Mouse (Mus musculus) naive thymus-derived CD4-positive, alpha-beta T cell, adult 2 months (primary cell): ENCODE results near the gene Olfr155.

Experiments
- DNase-seq: peaks from one replicate; pipeline ENCODE4 v3.0.0-alpha.2; 2011; ENCODE audit warnings: low read depth

Olfr155 gene

DNA sequence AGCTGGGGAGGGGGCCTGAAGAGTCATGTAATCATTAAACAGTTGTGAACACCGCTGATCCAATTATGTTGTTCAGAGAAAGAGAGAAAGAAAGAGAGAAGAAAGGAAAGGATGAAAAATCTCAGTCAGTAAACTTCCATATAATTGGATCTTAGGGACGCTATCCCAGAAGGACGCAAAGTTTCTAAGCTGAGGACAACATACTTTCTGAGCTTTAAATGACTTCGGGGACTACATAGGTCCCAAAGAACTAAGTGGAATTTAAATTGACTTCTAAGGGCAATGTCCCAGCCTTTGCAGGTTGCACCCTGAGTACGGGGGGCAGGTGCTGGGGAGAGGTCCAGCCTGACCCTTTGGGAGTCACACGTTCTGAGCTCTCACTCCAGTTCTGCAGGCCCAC is at the start of gene Olfr155:
Olfr155 (plus strand) TSS at position 301 of the 400 bp plus-strand sequence.
- DNase-seq = no peak

- DNase-seq = peak; percentile 24
These were observed 28.3 kb upstream of the Olfr155 start for GRCm38 (mm10) chr4:43822896-43823550.

DNA sequence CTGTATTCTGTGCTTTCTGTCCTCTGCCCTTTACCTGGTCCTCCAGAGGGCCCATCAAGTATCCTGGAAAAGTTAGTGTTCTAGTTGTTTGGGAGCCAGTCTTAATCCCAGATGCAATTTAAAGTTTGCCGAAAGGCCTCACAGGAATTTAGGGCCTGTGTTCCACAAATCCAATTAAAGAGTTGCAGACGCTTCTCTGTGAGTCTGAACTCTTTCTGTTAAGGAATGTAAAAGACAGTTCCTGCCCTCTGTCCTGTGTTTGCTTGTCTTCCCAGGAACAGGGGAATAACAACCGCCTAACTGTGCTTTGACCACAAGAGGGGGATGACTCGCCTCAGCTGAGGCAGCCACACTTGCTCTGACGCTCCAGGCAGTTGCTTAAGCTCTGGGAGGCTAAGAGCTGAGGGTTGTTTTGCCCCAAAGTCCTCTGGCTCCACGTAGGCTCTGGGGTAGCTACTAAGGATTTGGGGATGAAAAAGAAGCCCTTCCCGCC is 27.5 kb upstream of the Olfr155 start, which contains the start of gene Olfr156:
Olfr156 (minus strand) TSS at position 51 of the 493 bp plus-strand sequence.
- no peak for DNase-seq

DNA sequence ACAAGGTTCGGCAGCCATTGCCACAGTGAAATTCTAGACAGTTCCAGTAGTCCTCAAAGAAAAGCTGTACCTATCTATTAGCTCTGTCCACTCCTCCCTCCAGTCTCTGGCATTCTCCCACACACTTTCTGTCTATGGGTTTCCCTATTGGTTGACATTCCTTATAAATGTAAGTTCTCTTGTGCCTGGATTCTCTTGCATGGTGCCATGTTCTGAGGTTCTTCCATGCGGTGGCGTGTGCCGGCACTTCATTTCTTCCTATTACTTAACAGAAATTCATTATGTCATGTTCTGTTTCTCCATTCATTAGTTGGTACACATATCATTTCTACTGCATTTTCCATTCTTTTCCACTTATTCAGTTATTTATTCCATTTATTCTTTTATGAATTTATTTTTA is 22.6 kb upstream of the Olfr155 start:
- no peak for DNase-seq

- DNase-seq = no peak
These were observed 19.3 kb upstream of the Olfr155 start for GRCm38 (mm10) chr4:43832031-43832430.

GRCm38 (mm10) chr4:43833752-43834151 is 17.6 kb upstream of the Olfr155 start:
- no peak for DNase-seq

- peak; percentile 7 for DNase-seq
These were observed 16.6 kb upstream of the Olfr155 start for GRCm38 (mm10) chr4:43834749-43835148.

- DNase-seq = no peak
These were observed 13.0 kb upstream of the Olfr155 start for GRCm38 (mm10) chr4:43838326-43838725.

DNA sequence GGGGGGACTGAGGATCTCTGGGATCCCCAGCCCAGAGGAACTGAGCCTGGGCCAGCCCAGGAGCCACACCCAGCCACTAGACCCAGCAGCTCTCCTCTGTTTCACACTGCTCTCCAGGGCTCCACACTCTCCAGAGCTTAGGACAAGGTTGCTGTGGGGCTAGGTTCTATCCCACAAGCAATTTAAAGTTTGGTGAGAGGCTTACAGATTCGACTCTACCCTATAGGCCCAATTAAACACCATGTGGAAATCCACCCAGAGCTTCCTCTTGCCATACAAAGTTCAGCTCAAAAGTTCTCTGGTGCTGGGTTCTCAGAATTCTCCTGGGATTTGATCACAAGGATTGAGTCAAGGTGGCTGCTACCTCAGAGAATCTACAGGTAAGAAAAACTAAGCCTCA is 11.3 kb upstream of the Olfr155 start, which contains the start of gene Olfr157:
Olfr157 (minus strand) TSS at position 101 of the 400 bp plus-strand sequence.
- no peak for DNase-seq

- DNase-seq = no peak
These were observed 2.7 kb downstream of the Olfr155 start for GRCm38 (mm10) chr4:43854101-43854500.

GRCm38 (mm10) chr4:43859886-43860285 is 8.5 kb downstream of the Olfr155 start:
- no peak for DNase-seq

GRCm38 (mm10) chr4:43860744-43861519 is 9.6 kb downstream of the Olfr155 start:
- DNase-seq = peak; percentile 76

GRCm38 (mm10) chr4:43863298-43863697 is 11.9 kb downstream of the Olfr155 start:
- DNase-seq = no peak

DNA sequence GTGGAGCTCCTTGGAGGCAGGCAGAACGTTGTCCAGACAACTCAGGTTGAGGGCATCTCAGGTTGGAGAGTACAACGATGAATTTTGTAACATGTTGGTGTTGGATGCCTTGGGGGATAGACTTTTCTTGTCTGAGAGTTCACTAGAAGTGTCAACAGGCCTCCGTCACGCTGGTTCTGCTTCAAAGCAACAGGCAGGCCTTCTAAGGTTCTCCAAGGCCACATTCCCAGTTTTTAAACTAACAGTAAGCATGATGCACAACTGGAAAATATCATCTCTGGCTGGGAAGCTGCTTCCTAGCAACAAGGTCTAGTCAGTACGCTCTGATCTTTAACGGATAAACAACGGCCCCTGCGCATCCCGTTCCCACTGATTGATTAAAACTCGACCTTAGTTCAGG is 18.5 kb downstream of the Olfr155 start:
- DNase-seq = no peak

DNA sequence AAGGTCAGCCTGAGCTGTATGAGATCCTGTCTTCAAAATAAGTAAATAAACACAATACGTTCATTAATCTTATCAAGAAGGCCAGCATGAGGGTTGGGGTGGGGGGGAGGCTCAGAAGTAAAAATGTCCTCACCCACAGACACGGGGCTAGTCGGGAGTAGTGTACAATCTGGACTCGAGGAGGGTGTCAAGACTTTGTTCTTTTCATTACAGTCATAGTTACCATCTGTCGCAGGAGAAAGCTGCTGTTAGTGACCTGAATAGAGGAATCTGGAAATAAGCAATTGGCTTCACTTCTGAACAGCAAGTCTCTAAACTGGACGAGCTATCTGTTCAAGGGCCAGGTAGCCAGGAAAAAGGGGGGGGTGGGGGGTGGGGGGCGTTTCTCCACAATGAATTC is 23.1 kb downstream of the Olfr155 start:
- DNase-seq = no peak

- peak; percentile 79 for DNase-seq
These were observed 24.0 kb downstream of the Olfr155 start, which contains the start of gene Reck for GRCm38 (mm10) chr4:43875160-43875918. Gene Reck (plus strand): TSS chr4:43875530.

- DNase-seq = peak; percentile 31
These were observed 24.6 kb downstream of the Olfr155 start for GRCm38 (mm10) chr4:43875919-43876411.

GRCm38 (mm10) chr4:43877230-43877629 is 25.9 kb downstream of the Olfr155 start:
- no peak for DNase-seq

GRCm38 (mm10) chr4:43878121-43878776 is 26.9 kb downstream of the Olfr155 start:
- DNase-seq = no peak

- DNase-seq = no peak
These were observed 28.2 kb downstream of the Olfr155 start for GRCm38 (mm10) chr4:43879566-43879965.

GRCm38 (mm10) chr4:43884196-43884595 is 32.8 kb downstream of the Olfr155 start:
- no peak for DNase-seq

DNA sequence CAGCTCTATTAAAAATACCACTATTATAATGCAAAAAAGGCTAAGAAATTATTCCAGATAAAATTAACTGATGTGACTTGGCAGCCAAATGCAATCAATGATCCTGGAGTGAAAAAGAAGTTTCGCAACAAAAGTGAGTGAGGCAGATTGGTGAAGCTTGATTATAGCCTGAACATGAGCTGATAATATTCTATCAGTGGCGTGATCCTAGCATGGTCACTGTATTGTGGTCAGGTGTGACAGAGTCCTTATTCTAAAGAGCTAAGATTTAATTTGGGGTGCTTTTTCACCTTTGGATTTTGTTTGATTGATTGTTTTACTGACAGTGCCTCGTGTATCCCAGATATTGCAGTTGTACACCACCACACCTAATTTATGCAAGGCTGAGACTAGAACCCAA is 39.9 kb downstream of the Olfr155 start:
- DNase-seq = no peak
